Comparison of ENCODE assay signal across 10 mouse cellular contexts in genomic region chr2:127789651-127790270, GRCm38 (mm10). TPM values are rescaled to one million over a fixed set of nuclear protein-coding genes. Genes with fewer than 3 reads are reported as not detected.
A peak's percentile ranks its signal among the peaks of the same experiment; 100 is the strongest.
DNase-seq lines count a peak whose midpoint lies in the region; ATAC-seq and TF ChIP-seq lines count a peak whose summit lies in the region.
"Had no signal": no experiment of that assay in that cellular context is flagged by ENCODE, and none has a peak within 500 bp of the region (broad histone marks: within the 10 kb centered on the region; RNA-seq: fewer than 3 reads in every experiment).

No protein-coding gene starts in this region.

- no peak overlapping the region for H3K4me3 ChIP-seq in lung, postnatal 0 days (ENCODE audit: low read depth, low read length)
- no peak overlapping the region for H3K4me3 ChIP-seq in lung, adult 2 months (replicated peaks; ENCODE audit: extremely low read depth, low read depth, low read length)
- peak overlapping the region; percentile 59 for H3K4me3 ChIP-seq in forebrain, embryonic 15.5 days
- H3K4me3 ChIP-seq in limb, embryonic 14.5 days (replicated peaks; ENCODE audit: low read length) = peak overlapping the region; percentile 63
- H3K4me3 ChIP-seq in stomach, embryonic 14.5 days (ENCODE audit: low read depth, low read length) = peak overlapping the region; percentile 44

- no peak for TF ChIP-seq CTCF in lung, postnatal 0 days (IDR thresholded peaks at IDR 0.05)
- no peak for TF ChIP-seq CTCF in lung, adult 2 months (IDR thresholded peaks at IDR 0.05; ENCODE audit: insufficient read depth, low read length)

- WGBS in lung, postnatal 0 days = 22% methylated on average over 9 of the region's 9 CpGs
- WGBS in lung, adult 2 months = 40% methylated on average over 9 of the region's 9 CpGs
- 16% methylated on average over 9 of the region's 9 CpGs for WGBS in forebrain, embryonic 15.5 days
- WGBS in limb, embryonic 14.5 days = 27% methylated on average over 9 of the region's 9 CpGs
- WGBS in stomach, embryonic 14.5 days = 24% methylated on average over 9 of the region's 9 CpGs

- no peak for DNase-seq in lung, postnatal 0 days (ENCODE audit: low spot score)
- no peak for DNase-seq in lung, adult 2 months
- DNase-seq in limb, embryonic 14.5 days (ENCODE audit: low spot score) = no peak
- no peak for DNase-seq in urinary bladder, postnatal 10 days (ENCODE audit: low spot score)
- no peak for DNase-seq in embryo, embryonic 11 days
- no peak for DNase-seq in left cerebral cortex, adult 18-20 months (ENCODE audit: low spot score in 2 of 2)
- DNase-seq: adrenal gland, postnatal 25 days had no signal

- H3K4me1 ChIP-seq in lung, postnatal 0 days (ENCODE audit: insufficient read depth, low read depth, low read length) = 0 out of 2 replicates have a peak, but pooled peaks cover 2% of the 10 kb centered on the region
- H3K4me1 ChIP-seq in lung, adult 2 months (ENCODE audit: control insufficient read depth, insufficient read depth, low read length) = 0 out of 2 replicates have a peak, but pooled peaks cover 2% of the 10 kb centered on the region
- H3K4me1 ChIP-seq in forebrain, embryonic 15.5 days = peaks cover 32% of the 10 kb centered on the region
- H3K4me1 ChIP-seq in limb, embryonic 14.5 days (ENCODE audit: control insufficient read depth, insufficient read depth, low read length) = peaks cover 14% of the 10 kb centered on the region
- peaks cover 14% of the 10 kb centered on the region; the same call in 1 of the 2 replicates for H3K4me1 ChIP-seq in stomach, embryonic 14.5 days (ENCODE audit: control insufficient read depth, insufficient read depth, low read length)

- no peak for TF ChIP-seq POLR2A in lung, adult 2 months (IDR thresholded peaks at IDR 0.05; ENCODE audit: borderline replicate concordance, extremely low read depth, low read depth, low read length)
- no peak for TF ChIP-seq POLR2A in limb, embryonic 14.5 days (IDR thresholded peaks at IDR 0.05; ENCODE audit: borderline replicate concordance, extremely low read depth, insufficient read depth, insufficient read length)

- peak overlapping the region; percentile 66 for H3K4me2 ChIP-seq in lung, postnatal 0 days (replicated peaks; ENCODE audit: low read depth, low read length)
- H3K4me2 ChIP-seq in forebrain, embryonic 15.5 days (replicated peaks) = peak overlapping the region; percentile 65
- H3K4me2 ChIP-seq in limb, embryonic 14.5 days (replicated peaks; ENCODE audit: low read depth, low read length, severe bottlenecking) = peak overlapping the region; percentile 74
- H3K4me2 ChIP-seq in stomach, embryonic 14.5 days (replicated peaks; ENCODE audit: low read depth, low read length) = peak overlapping the region; percentile 61

- H3K9ac ChIP-seq in lung, postnatal 0 days (replicated peaks; ENCODE audit: low read depth) = no peak overlapping the region
- H3K9ac ChIP-seq in forebrain, embryonic 15.5 days (replicated peaks) = 0 out of 2 replicates have a peak overlapping the region, but pooled peaks have one; percentile 62
- peak overlapping the region; percentile 72; the same call in 1 of the 2 replicates for H3K9ac ChIP-seq in limb, embryonic 14.5 days (ENCODE audit: low read depth, low read length, severe bottlenecking)
- no peak overlapping the region for H3K9ac ChIP-seq in stomach, embryonic 14.5 days (replicated peaks; ENCODE audit: low read depth, low read length)

- no peaks in the 10 kb centered on the region for H3K36me3 ChIP-seq in lung, postnatal 0 days (ENCODE audit: insufficient read depth, low read length)
- H3K36me3 ChIP-seq in forebrain, embryonic 15.5 days = no peaks in the 10 kb centered on the region
- H3K36me3 ChIP-seq in limb, embryonic 14.5 days (ENCODE audit: control insufficient read depth, insufficient read depth, low read length) = no peaks in the 10 kb centered on the region
- no peaks in the 10 kb centered on the region for H3K36me3 ChIP-seq in stomach, embryonic 14.5 days (ENCODE audit: control insufficient read depth, insufficient read depth, low read length)

- ATAC-seq in lung, postnatal 0 days = no peak
- ATAC-seq in forebrain, embryonic 15.5 days (replicated peaks) = no peak
- no peak for ATAC-seq in limb, embryonic 14.5 days (ENCODE audit: low FRiP score, low read depth)
- no peak for ATAC-seq in stomach, embryonic 14.5 days (ENCODE audit: insufficient number of reproducible peaks, insufficient read depth, low FRiP score, low read depth)

- H3K27me3 ChIP-seq in lung, postnatal 0 days (replicated peaks; ENCODE audit: insufficient read depth, low read length) = no peaks in the 10 kb centered on the region
- no peaks in the 10 kb centered on the region for H3K27me3 ChIP-seq in forebrain, embryonic 15.5 days
- no peaks in the 10 kb centered on the region for H3K27me3 ChIP-seq in limb, embryonic 14.5 days (ENCODE audit: control insufficient read depth, insufficient read depth, low read length)
- no peaks in the 10 kb centered on the region for H3K27me3 ChIP-seq in stomach, embryonic 14.5 days (ENCODE audit: control insufficient read depth, insufficient read depth, low read length)

- TF ChIP-seq EP300 in lung, postnatal 0 days (IDR thresholded peaks at IDR 0.05) = no peak

- H3K9me3 ChIP-seq in lung, postnatal 0 days (ENCODE audit: low read length) = no peaks in the 10 kb centered on the region
- no peaks in the 10 kb centered on the region for H3K9me3 ChIP-seq in forebrain, embryonic 15.5 days
- H3K9me3 ChIP-seq in limb, embryonic 14.5 days (ENCODE audit: control insufficient read depth, low read length) = no peaks in the 10 kb centered on the region
- no peaks in the 10 kb centered on the region for H3K9me3 ChIP-seq in stomach, embryonic 14.5 days (ENCODE audit: control insufficient read depth, low read depth, low read length)

- no peak overlapping the region for H3K27ac ChIP-seq in lung, postnatal 0 days (ENCODE audit: low read length)
- H3K27ac ChIP-seq in forebrain, embryonic 15.5 days (replicated peaks) = no peak overlapping the region
- H3K27ac ChIP-seq in limb, embryonic 14.5 days (replicated peaks; ENCODE audit: low read depth, low read length) = no peak overlapping the region
- no peak overlapping the region for H3K27ac ChIP-seq in stomach, embryonic 14.5 days (ENCODE audit: low read length)

RNA-seq across cellular contexts. Expression of gene Nphp1, which starts 1.1 kb away (rescaled TPM):
- 21.5 and 22.6 TPM in 2 replicates for polyA plus RNA-seq in lung, postnatal 0 days (2015; fragmentation: Nextera tagmentation; extraction: Ambion mirVana)
- polyA plus RNA-seq in lung, adult 2 months (2012; rRNA removed) = 9.2 and 14.5 TPM in 2 replicates
- polyA plus RNA-seq in forebrain, embryonic 15.5 days (2015; fragmentation: Nextera tagmentation; extraction: Ambion mirVana) = 19.3 and 19.6 TPM in 2 replicates
- polyA plus RNA-seq in limb, embryonic 14.5 days (2012; rRNA removed) = 21.6 and 27.8 TPM in 2 replicates
- 23.4 and 30.0 TPM in 2 replicates for polyA plus RNA-seq in limb, embryonic 14.5 days (2014; fragmentation: Nextera tagmentation; extraction: Ambion mirVana)
- 22.9 and 23.2 TPM in 2 replicates for polyA plus RNA-seq in stomach, embryonic 14.5 days (2014; fragmentation: Nextera tagmentation; extraction: Ambion mirVana)
- 10 to 100 TPM; 13.9 to 17.6 TPM for total RNA-seq in left cerebral cortex, adult 18-20 months (2021)

RNA-seq across cellular contexts. Expression of gene Mtln, which starts 2.5 kb away (rescaled TPM):
- 40.4 and 42.7 TPM in 2 replicates for polyA plus RNA-seq in lung, postnatal 0 days (2015; fragmentation: Nextera tagmentation; extraction: Ambion mirVana)
- polyA plus RNA-seq in lung, adult 2 months (2012; rRNA removed) = 55.0 and 60.0 TPM in 2 replicates
- 31.8 and 36.1 TPM in 2 replicates for polyA plus RNA-seq in forebrain, embryonic 15.5 days (2015; fragmentation: Nextera tagmentation; extraction: Ambion mirVana)
- polyA plus RNA-seq in limb, embryonic 14.5 days (2012; rRNA removed) = 43.1 and 57.9 TPM in 2 replicates
- 38.3 and 44.8 TPM in 2 replicates for polyA plus RNA-seq in limb, embryonic 14.5 days (2014; fragmentation: Nextera tagmentation; extraction: Ambion mirVana)
- 37.1 and 37.2 TPM in 2 replicates for polyA plus RNA-seq in stomach, embryonic 14.5 days (2014; fragmentation: Nextera tagmentation; extraction: Ambion mirVana)
- 10 to 100 TPM; 50.3 to 53.5 TPM for total RNA-seq in left cerebral cortex, adult 18-20 months (2021)

RNA-seq across cellular contexts. Expression of gene Bub1, which starts 41.9 kb away (rescaled TPM):
- polyA plus RNA-seq in lung, postnatal 0 days (2015; fragmentation: Nextera tagmentation; extraction: Ambion mirVana) = 1.4 and 2.6 TPM in 2 replicates
- polyA plus RNA-seq in lung, adult 2 months (2012; rRNA removed) = 0.52 and 1.1 TPM in 2 replicates
- 23.6 and 27.3 TPM in 2 replicates for polyA plus RNA-seq in forebrain, embryonic 15.5 days (2015; fragmentation: Nextera tagmentation; extraction: Ambion mirVana)
- 22.0 and 28.4 TPM in 2 replicates for polyA plus RNA-seq in limb, embryonic 14.5 days (2012; rRNA removed)
- polyA plus RNA-seq in limb, embryonic 14.5 days (2014; fragmentation: Nextera tagmentation; extraction: Ambion mirVana) = 17.3 and 22.2 TPM in 2 replicates
- polyA plus RNA-seq in stomach, embryonic 14.5 days (2014; fragmentation: Nextera tagmentation; extraction: Ambion mirVana) = 24.7 and 27.5 TPM in 2 replicates
- total RNA-seq in left cerebral cortex, adult 18-20 months (2021) = not detected

RNA-seq across cellular contexts. Expression of gene Acoxl, which starts 48.9 kb away (rescaled TPM):
- 16.1 and 17.0 TPM in 2 replicates for polyA plus RNA-seq in lung, postnatal 0 days (2015; fragmentation: Nextera tagmentation; extraction: Ambion mirVana)
- 40.9 and 52.4 TPM in 2 replicates for polyA plus RNA-seq in lung, adult 2 months (2012; rRNA removed)
- polyA plus RNA-seq in forebrain, embryonic 15.5 days (2015; fragmentation: Nextera tagmentation; extraction: Ambion mirVana) = 0.14 TPM in 1 of 2 replicates, not detected in the other
- 0.04 and 0.13 TPM in 2 replicates for polyA plus RNA-seq in limb, embryonic 14.5 days (2012; rRNA removed)
- polyA plus RNA-seq in limb, embryonic 14.5 days (2014; fragmentation: Nextera tagmentation; extraction: Ambion mirVana) = 0.12 TPM in 1 of 2 replicates, not detected in the other
- polyA plus RNA-seq in stomach, embryonic 14.5 days (2014; fragmentation: Nextera tagmentation; extraction: Ambion mirVana) = 0.16 and 0.21 TPM in 2 replicates
- not detected for total RNA-seq in left cerebral cortex, adult 18-20 months (2021)
- total RNA-seq: hematopoietic stem cell, adult 5-6 weeks had no signal

Comparison
In these comparisons a context has a peak if more than half of its experiments do, and no peak if none do; other contexts are left out.
1. H3K4me3 ChIP-seq: peak in forebrain, embryonic 15.5 days (single experiment), limb, embryonic 14.5 days (single experiment) and stomach, embryonic 14.5 days (single experiment); none in lung, postnatal 0 days (single experiment) and lung, adult 2 months (single experiment).
2. H3K9ac ChIP-seq: peak in forebrain, embryonic 15.5 days (single experiment) and limb, embryonic 14.5 days (single experiment); none in lung, postnatal 0 days (single experiment) and stomach, embryonic 14.5 days (single experiment).
3. Peak in every context shown above with its lines, with median percentiles within 50 percentile points of each other: H3K4me2 ChIP-seq.